In genomic region chr3:84156105-84156504, GRCm38 (mm10) we compare ENCODE assay signal across 8 mouse cellular contexts. TPM values are rescaled to one million over a fixed set of nuclear protein-coding genes. Genes with fewer than 3 reads are reported as not detected.
DNase-seq lines count a peak whose midpoint lies in the region; ATAC-seq and TF ChIP-seq lines count a peak whose summit lies in the region.

No protein-coding gene starts in this region.

- no peak for ATAC-seq in heart, embryonic 12.5 days (ENCODE audit: insufficient number of reproducible peaks, low FRiP score)
- ATAC-seq in heart, embryonic 16.5 days (replicated peaks; ENCODE audit: extremely low read depth, insufficient read depth, low FRiP score) = no peak
- ATAC-seq in liver, postnatal 0 days = no peak

- no peak overlapping the region for H3K27ac ChIP-seq in heart, embryonic 12.5 days (ENCODE audit: poor library complexity, severe bottlenecking)
- H3K27ac ChIP-seq in heart, embryonic 16.5 days (ENCODE audit: low read length) = no peak overlapping the region
- no peak overlapping the region for H3K27ac ChIP-seq in liver, postnatal 0 days (ENCODE audit: low read depth)

- H3K4me2 ChIP-seq in heart, embryonic 12.5 days = peak overlapping the region; percentile 89
- H3K4me2 ChIP-seq in heart, embryonic 16.5 days (ENCODE audit: low read depth, low read length) = peak overlapping the region; percentile 100
- peak overlapping the region; percentile 97 for H3K4me2 ChIP-seq in liver, postnatal 0 days (ENCODE audit: low read depth, low read length)

- H3K9me3 ChIP-seq in heart, embryonic 12.5 days (replicated peaks) = no peaks in the 10 kb centered on the region; the same call in 1 of the 2 replicates
- H3K9me3 ChIP-seq in heart, embryonic 16.5 days (replicated peaks; ENCODE audit: control insufficient read depth, low read length) = no peaks in the 10 kb centered on the region
- H3K9me3 ChIP-seq in liver, postnatal 0 days (ENCODE audit: low read length) = no peaks in the 10 kb centered on the region

- no peak overlapping the region for H3K9ac ChIP-seq in heart, embryonic 12.5 days
- H3K9ac ChIP-seq in heart, embryonic 16.5 days (ENCODE audit: low read length) = no peak overlapping the region
- H3K9ac ChIP-seq in liver, postnatal 0 days (replicated peaks) = no peak overlapping the region

- TF ChIP-seq CTCF in liver, postnatal 0 days (IDR thresholded peaks at IDR 0.05; ENCODE audit: low read depth) = no peak

- no peak for TF ChIP-seq EP300 in liver, postnatal 0 days (IDR thresholded peaks at IDR 0.05; ENCODE audit: low read depth)

- no peak for DNase-seq in heart, adult 9 months (ENCODE audit: low spot score in 2 of 2)
- peak; percentile 11 for DNase-seq in NIH3T3 (ENCODE audit: low read depth)
- no peak for DNase-seq in liver, postnatal 0 days
- no peak for DNase-seq in natural killer cell, adult 2 months (ENCODE audit: low spot score in 2 of 2)
- DNase-seq in thymus, postnatal 4 days = no peak
- no peak for DNase-seq in cerebellum, adult 9-10 months

- peak overlapping the region; percentile 62; the same call in 1 of the 2 replicates for H3K4me3 ChIP-seq in heart, embryonic 12.5 days
- H3K4me3 ChIP-seq in heart, embryonic 16.5 days (ENCODE audit: low read length) = peak overlapping the region; percentile 74
- peak overlapping the region; percentile 62 for H3K4me3 ChIP-seq in liver, postnatal 0 days (ENCODE audit: low read depth, low read length)

- H3K36me3 ChIP-seq in heart, embryonic 12.5 days = no peaks in the 10 kb centered on the region; the same call in 1 of the 2 replicates
- H3K36me3 ChIP-seq in heart, embryonic 16.5 days (ENCODE audit: control insufficient read depth, insufficient read depth) = no peaks in the 10 kb centered on the region; the same call in 1 of the 2 replicates
- H3K36me3 ChIP-seq in liver, postnatal 0 days (replicated peaks; ENCODE audit: insufficient read depth, low read length) = 0 out of 2 replicates have a peak, but pooled peaks cover 2% of the 10 kb centered on the region

- no peaks in the 10 kb centered on the region; the same call in 1 of the 2 replicates for H3K4me1 ChIP-seq in heart, embryonic 12.5 days (replicated peaks)
- H3K4me1 ChIP-seq in heart, embryonic 16.5 days (ENCODE audit: control insufficient read depth, insufficient read depth, low read length) = peaks cover 3% of the 10 kb centered on the region; the same call in 1 of the 2 replicates
- peaks cover 8% of the 10 kb centered on the region for H3K4me1 ChIP-seq in liver, postnatal 0 days (ENCODE audit: insufficient read depth)

- WGBS in heart, embryonic 12.5 days = 57% methylated on average over 6 of the region's 6 CpGs
- WGBS in heart, embryonic 16.5 days = 54% methylated on average over 6 of the region's 6 CpGs
- 56% methylated on average over 6 of the region's 6 CpGs for WGBS in liver, postnatal 0 days (ENCODE audit: insufficient replicate concordance)

- no peaks in the 10 kb centered on the region; the same call in 1 of the 2 replicates for H3K27me3 ChIP-seq in heart, embryonic 12.5 days (replicated peaks)
- H3K27me3 ChIP-seq in heart, embryonic 16.5 days (ENCODE audit: control insufficient read depth, insufficient read depth, low read length) = no peaks in the 10 kb centered on the region
- no peaks in the 10 kb centered on the region for H3K27me3 ChIP-seq in liver, postnatal 0 days (ENCODE audit: insufficient read depth, low read length)

RNA-seq across cellular contexts. Expression of gene Mnd1, which starts 0.5 kb away (rescaled TPM):
- 11.4 and 11.9 TPM in 2 replicates for polyA plus RNA-seq in heart, embryonic 12.5 days (2016; fragmentation: Nextera tagmentation; extraction: Ambion mirVana)
- 8.5 and 10.6 TPM in 2 replicates for polyA plus RNA-seq in heart, embryonic 16.5 days (2015; fragmentation: Nextera tagmentation; extraction: Ambion mirVana)
- polyA plus RNA-seq in liver, postnatal 0 days (2015; fragmentation: Nextera tagmentation; extraction: Ambion mirVana) = 8.3 and 9.9 TPM in 2 replicates

RNA-seq across cellular contexts. Expression of gene Gm6525, which starts 17.8 kb away (rescaled TPM):
- polyA plus RNA-seq in heart, embryonic 12.5 days (2016; fragmentation: Nextera tagmentation; extraction: Ambion mirVana) = 0.18 TPM in 1 of 2 replicates, not detected in the other
- 0.24 and 0.32 TPM in 2 replicates for polyA plus RNA-seq in heart, embryonic 16.5 days (2015; fragmentation: Nextera tagmentation; extraction: Ambion mirVana)
- polyA plus RNA-seq in liver, postnatal 0 days (2015; fragmentation: Nextera tagmentation; extraction: Ambion mirVana) = 0.14 and 0.21 TPM in 2 replicates
